Mouse (Mus musculus): Measurements from ENCODE around the gene Nfia. TPM values are rescaled to one million over a fixed set of nuclear protein-coding genes. Genes with fewer than 3 reads are reported as not detected.

Nfia gene
- total RNA-seq, 1 experiment = 0.27 TPM

DNA sequence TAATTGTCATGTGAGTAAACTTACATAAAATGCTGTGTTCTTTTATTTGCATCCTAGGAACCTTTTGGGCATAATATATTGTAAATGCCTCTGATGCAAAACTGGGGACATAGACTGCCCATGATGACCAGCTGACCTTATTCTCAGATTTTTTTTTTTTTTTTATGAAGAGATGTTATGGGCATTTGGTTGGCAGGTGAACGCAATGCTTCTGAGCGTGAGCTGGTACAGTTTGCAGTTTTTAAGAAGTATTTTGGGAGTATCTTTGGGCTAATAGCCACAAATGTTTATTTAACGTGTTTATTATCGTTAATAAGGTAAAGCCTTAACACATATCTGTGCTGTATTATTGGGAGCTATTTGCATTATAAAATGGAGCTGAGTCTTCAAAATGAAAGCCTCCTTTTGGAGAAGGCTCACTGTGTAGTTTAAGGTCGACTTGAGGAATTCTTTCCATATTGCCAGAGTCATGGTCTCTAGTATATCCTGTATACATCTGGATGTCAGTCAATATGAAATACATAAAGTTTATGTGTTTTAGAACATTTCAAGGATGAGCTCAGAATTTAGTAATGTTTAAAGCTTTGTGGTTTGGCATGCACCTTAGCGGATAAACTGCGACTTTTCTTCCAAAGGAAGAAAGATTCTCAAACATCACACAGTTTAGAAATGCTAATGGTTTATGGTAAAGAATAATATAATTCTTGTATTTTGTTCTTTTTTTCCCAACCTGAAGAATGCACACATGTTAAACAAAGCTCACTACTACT is 8.3 kb downstream of the Nfia start:
- H3K36me3 ChIP-seq (ENCODE audit: control insufficient read depth, insufficient read depth, low read length, poor library complexity, severe bottlenecking) = no peaks in the 10 kb centered on the region
- no peaks in the 10 kb centered on the region for H3K4me1 ChIP-seq (ENCODE audit: control insufficient read depth in 2 of 2, insufficient read depth in 2 of 2, low read length in 2 of 2, poor library complexity in 1 of 2)
- H3K27ac ChIP-seq (ENCODE audit: insufficient read depth, low read depth, low read length, poor library complexity, severe bottlenecking) = no peak overlapping the region
- DNase-seq (ENCODE audit: low read depth, low spot score) = no peak
- no peaks in the 10 kb centered on the region for H3K9me3 ChIP-seq (ENCODE audit: control insufficient read depth, insufficient read depth, low read depth, low read length)
- H3K9ac ChIP-seq (ENCODE audit: insufficient read depth, low read depth, low read length, poor library complexity, severe bottlenecking) = no peak overlapping the region
- in situ Hi-C loops (cut with MboI; ENCODE audit: low sequenced_read_pairs in 2 of 2, unreplicated experiment in 2 of 2) = no loop called here
- TF ChIP-seq ZNF384 (IDR thresholded peaks at IDR 0.05; ENCODE audit: low read depth, low read length) (no peak), ZC3H11A (IDR thresholded peaks at IDR 0.05; ENCODE audit: borderline replicate concordance, low read depth, low read length) (no peak), CHD2 (IDR thresholded peaks at IDR 0.05; ENCODE audit: low read depth, low read length) (no peak), MAFK (IDR thresholded peaks at IDR 0.05; ENCODE audit: insufficient read depth, low read depth, low read length) (no peak), HCFC1 (IDR thresholded peaks at IDR 0.05; ENCODE audit: borderline replicate concordance, insufficient read depth, low read length) (no peak)
- H3K4me3 ChIP-seq (ENCODE audit: insufficient read depth in 1 of 2, low read depth in 1 of 2, low read length in 2 of 2, poor library complexity in 1 of 2, severe bottlenecking in 1 of 2) = no peak overlapping the region

DNA sequence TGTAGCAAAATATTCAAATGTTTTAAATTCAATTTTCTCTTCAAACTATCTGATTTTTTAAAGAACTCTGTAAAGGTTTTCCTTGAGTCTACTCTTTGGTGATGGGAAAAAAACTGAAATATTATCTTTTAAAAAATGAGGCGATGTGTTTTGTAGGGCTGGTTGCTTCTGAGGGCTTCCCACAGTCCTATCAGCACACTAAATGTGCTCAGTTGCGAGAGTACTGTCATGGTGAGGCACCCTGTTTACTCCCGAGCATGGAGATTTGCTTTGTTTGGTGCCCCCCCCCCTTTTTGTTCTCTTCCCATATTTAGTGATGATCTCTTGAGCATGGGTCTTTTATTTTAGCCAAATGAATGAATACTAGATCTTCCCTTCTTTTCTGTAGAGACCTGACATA is 9.5 kb downstream of the Nfia start:
- no peaks in the 10 kb centered on the region for H3K9me3 ChIP-seq (ENCODE audit: control insufficient read depth, insufficient read depth, low read depth, low read length)
- in situ Hi-C loops (cut with MboI; ENCODE audit: low sequenced_read_pairs in 2 of 2, unreplicated experiment in 2 of 2) = no loop called here
- no peak overlapping the region for H3K9ac ChIP-seq (ENCODE audit: insufficient read depth, low read depth, low read length, poor library complexity, severe bottlenecking)
- no peaks in the 10 kb centered on the region for H3K4me1 ChIP-seq (ENCODE audit: control insufficient read depth in 2 of 2, insufficient read depth in 2 of 2, low read length in 2 of 2, poor library complexity in 1 of 2)
- H3K4me3 ChIP-seq (ENCODE audit: insufficient read depth in 1 of 2, low read depth in 1 of 2, low read length in 2 of 2, poor library complexity in 1 of 2, severe bottlenecking in 1 of 2) = no peak overlapping the region
- H3K36me3 ChIP-seq (ENCODE audit: control insufficient read depth, insufficient read depth, low read length, poor library complexity, severe bottlenecking) = no peaks in the 10 kb centered on the region
- H3K27ac ChIP-seq (ENCODE audit: insufficient read depth, low read depth, low read length, poor library complexity, severe bottlenecking) = no peak overlapping the region
- no peak for TF ChIP-seq HCFC1 (IDR thresholded peaks at IDR 0.05; ENCODE audit: borderline replicate concordance, insufficient read depth, low read length)
- TF ChIP-seq ZC3H11A (IDR thresholded peaks at IDR 0.05; ENCODE audit: borderline replicate concordance, low read depth, low read length) = no peak
- no peak for TF ChIP-seq CHD2 (IDR thresholded peaks at IDR 0.05; ENCODE audit: low read depth, low read length)
- TF ChIP-seq MAFK (IDR thresholded peaks at IDR 0.05; ENCODE audit: insufficient read depth, low read depth, low read length) = no peak
- no peak for TF ChIP-seq ZNF384 (IDR thresholded peaks at IDR 0.05; ENCODE audit: low read depth, low read length)
- no peak for DNase-seq (ENCODE audit: low read depth, low spot score)

DNA sequence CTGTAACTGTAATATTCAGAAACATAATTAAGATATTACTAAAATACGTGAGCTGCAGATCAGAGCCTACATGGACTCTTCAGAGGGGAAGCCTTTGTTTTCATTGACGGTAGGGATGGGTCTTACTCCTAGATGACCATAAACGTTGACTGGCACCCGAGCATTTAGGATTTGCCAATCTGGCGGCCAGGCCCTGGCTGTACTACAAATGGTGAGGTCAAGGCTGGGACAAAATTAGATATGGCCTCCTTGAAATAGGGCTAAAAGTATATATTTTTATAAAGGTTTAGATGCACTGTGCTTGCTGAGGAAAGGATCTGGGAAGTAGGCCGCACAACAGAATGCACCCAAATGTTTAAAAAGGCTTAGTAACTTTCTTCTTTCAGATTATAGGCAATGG is 10.0 kb downstream of the Nfia start:
- Histone ChIP-seq H3K9ac (ENCODE audit: insufficient read depth, low read depth, low read length, poor library complexity, severe bottlenecking) (no peak overlapping the region), H3K27ac (ENCODE audit: insufficient read depth, low read depth, low read length, poor library complexity, severe bottlenecking) (no peak overlapping the region), H3K36me3 (ENCODE audit: control insufficient read depth, insufficient read depth, low read length, poor library complexity, severe bottlenecking) (no peaks in the 10 kb centered on the region), H3K9me3 (ENCODE audit: control insufficient read depth, insufficient read depth, low read depth, low read length) (no peaks in the 10 kb centered on the region), H3K4me3 (ENCODE audit: insufficient read depth in 1 of 2, low read depth in 1 of 2, low read length in 2 of 2, poor library complexity in 1 of 2, severe bottlenecking in 1 of 2) (no peak overlapping the region), H3K4me1 (ENCODE audit: control insufficient read depth in 2 of 2, insufficient read depth in 2 of 2, low read length in 2 of 2, poor library complexity in 1 of 2) (no peaks in the 10 kb centered on the region)
- DNase-seq (ENCODE audit: low read depth, low spot score) = no peak
- TF ChIP-seq HCFC1 (IDR thresholded peaks at IDR 0.05; ENCODE audit: borderline replicate concordance, insufficient read depth, low read length) = no peak
- TF ChIP-seq ZC3H11A (IDR thresholded peaks at IDR 0.05; ENCODE audit: borderline replicate concordance, low read depth, low read length) = no peak
- TF ChIP-seq CHD2 (IDR thresholded peaks at IDR 0.05; ENCODE audit: low read depth, low read length) = no peak
- no peak for TF ChIP-seq ZNF384 (IDR thresholded peaks at IDR 0.05; ENCODE audit: low read depth, low read length)
- TF ChIP-seq MAFK (IDR thresholded peaks at IDR 0.05; ENCODE audit: insufficient read depth, low read depth, low read length) = no peak
- in situ Hi-C loops (cut with MboI; ENCODE audit: low sequenced_read_pairs in 2 of 2, unreplicated experiment in 2 of 2) = no loop called here

DNA sequence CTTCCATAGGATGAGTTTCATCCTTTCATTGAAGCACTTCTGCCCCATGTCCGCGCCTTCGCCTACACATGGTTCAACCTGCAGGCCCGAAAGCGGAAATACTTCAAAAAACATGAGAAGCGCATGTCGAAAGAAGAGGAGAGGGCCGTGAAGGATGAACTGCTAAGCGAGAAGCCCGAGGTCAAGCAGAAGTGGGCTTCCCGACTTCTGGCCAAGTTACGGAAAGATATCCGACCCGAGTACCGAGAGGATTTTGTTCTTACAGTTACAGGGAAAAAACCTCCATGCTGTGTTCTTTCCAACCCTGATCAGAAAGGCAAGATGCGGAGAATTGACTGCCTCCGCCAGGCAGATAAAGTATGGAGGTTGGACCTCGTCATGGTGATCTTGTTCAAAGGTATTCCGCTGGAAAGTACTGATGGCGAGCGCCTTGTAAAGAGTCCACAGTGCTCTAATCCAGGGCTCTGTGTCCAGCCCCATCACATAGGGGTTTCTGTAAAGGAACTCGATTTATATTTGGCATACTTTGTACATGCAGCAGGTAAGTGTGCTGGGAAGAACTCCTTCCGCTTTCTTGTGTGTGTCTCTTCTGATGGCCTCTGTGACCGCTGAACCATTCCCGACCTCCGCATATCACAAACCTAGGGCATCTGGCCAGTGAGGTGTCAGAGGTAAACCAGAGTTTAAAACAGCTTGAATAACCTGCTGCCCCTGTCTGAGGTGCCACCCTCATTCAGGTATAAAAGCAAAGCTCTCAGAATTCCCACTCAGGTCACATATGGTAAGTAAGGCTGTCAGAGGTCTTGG is 10.7 kb downstream of the Nfia start:
- TF ChIP-seq MAFK (IDR thresholded peaks at IDR 0.05; ENCODE audit: insufficient read depth, low read depth, low read length) (no peak), HCFC1 (IDR thresholded peaks at IDR 0.05; ENCODE audit: borderline replicate concordance, insufficient read depth, low read length) (no peak), ZNF384 (IDR thresholded peaks at IDR 0.05; ENCODE audit: low read depth, low read length) (no peak), CHD2 (IDR thresholded peaks at IDR 0.05; ENCODE audit: low read depth, low read length) (no peak), ZC3H11A (IDR thresholded peaks at IDR 0.05; ENCODE audit: borderline replicate concordance, low read depth, low read length) (no peak)
- H3K4me3 ChIP-seq (ENCODE audit: insufficient read depth in 1 of 2, low read depth in 1 of 2, low read length in 2 of 2, poor library complexity in 1 of 2, severe bottlenecking in 1 of 2) = no peak overlapping the region
- no peak for DNase-seq (ENCODE audit: low read depth, low spot score)
- H3K27ac ChIP-seq (ENCODE audit: insufficient read depth, low read depth, low read length, poor library complexity, severe bottlenecking) = no peak overlapping the region
- in situ Hi-C loops (cut with MboI; ENCODE audit: low sequenced_read_pairs in 2 of 2, unreplicated experiment in 2 of 2) = no loop called here
- no peaks in the 10 kb centered on the region for H3K4me1 ChIP-seq (ENCODE audit: control insufficient read depth in 2 of 2, insufficient read depth in 2 of 2, low read length in 2 of 2, poor library complexity in 1 of 2)
- H3K36me3 ChIP-seq (ENCODE audit: control insufficient read depth, insufficient read depth, low read length, poor library complexity, severe bottlenecking) = no peaks in the 10 kb centered on the region
- H3K9me3 ChIP-seq (ENCODE audit: control insufficient read depth, insufficient read depth, low read depth, low read length) = no peaks in the 10 kb centered on the region
- H3K9ac ChIP-seq (ENCODE audit: insufficient read depth, low read depth, low read length, poor library complexity, severe bottlenecking) = no peak overlapping the region

Measured in ES-E14 (cell line).